Mouse (Mus musculus): ENCODE results near the gene Mcam. TPM values are rescaled to one million over a fixed set of nuclear protein-coding genes. Genes with fewer than 3 reads are reported as not detected.

Mcam gene
- polyA plus RNA-seq (2017; shearing (Covaris generic)) = 0.70 TPM

DNA sequence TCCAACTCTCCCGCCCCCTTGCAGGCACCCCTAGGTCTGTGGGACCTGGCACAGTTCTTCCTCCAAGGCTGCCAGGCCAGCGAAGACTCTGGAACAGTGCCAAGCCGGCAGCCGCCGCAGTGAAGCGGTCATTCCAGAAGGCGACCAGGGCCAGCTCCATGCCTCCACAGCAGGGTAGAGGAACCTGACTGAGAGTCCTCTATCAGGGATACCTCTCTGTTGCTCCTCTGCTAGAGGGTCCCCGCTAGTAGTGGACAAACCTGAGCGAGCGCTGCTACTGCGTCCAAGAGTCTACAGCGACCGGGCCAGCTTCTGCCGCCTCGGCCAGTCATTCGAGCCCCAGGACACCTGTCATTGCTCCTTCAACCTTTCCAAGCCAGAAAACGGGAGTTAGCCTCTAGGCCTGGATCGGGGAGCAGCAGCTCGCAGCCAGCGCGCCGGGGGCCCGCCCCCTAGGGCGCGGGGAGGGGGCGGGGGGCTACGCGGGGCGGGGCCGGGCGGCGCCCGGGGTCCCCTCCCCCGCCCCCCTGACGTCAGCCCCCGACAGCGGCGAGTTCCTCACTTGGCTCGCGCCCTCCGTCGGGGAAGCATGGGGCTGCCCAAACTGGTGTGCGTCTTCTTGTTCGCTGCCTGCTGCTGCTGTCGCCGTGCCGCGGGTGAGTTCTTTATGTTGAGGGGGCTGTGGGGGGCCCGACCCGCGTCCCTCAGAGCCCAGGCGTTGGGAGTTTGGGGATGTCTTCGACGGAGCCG is at the start of gene Mcam:
Mcam (plus strand) TSS at position 369 of the 750 bp plus-strand sequence.

DNA sequence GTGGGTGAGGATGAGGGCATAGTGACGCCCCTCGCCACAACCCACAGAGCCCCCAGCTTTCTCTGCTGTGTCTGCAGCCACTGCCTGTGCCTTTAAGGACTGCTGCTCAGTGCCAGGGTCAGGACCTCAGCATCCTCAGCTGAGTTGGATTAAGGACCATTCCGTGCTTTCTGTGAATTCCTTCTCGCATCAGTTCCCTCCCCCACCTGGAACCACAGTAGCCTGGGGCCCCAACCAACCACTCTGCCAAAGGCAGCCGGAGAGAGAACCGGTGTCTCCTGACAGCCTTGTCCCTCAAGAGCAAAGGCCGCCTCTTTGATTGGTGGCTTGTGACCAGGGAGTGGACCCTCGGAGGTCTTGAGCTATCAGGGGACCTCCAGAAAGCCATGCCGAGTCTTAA is 32.8 kb upstream of the Mcam start, which contains the start of gene Mfrp:
Mfrp (plus strand) TSS at position 240 of the 400 bp plus-strand sequence.

DNA sequence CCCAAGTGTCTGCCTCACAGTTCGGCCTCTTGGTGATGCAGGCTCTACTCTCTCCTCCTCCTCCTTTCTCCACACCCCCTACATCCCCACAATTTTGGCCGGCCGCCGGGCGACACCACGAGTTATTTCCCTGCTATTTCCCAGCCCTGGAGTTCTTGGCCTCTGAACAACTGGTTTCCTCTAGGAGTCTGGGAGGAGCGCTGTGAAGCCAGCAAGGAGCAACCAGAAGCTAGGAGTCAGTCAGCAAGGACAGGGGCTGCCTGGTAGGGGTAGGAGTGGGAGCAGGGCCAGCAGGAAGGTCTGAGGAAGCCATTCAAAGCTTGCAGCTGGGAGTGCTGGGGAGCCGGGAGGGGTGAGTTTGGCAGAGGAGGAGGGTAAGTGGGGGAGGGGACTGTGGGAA is 27.2 kb upstream of the Mcam start, which contains the start of gene C1qtnf5:
C1qtnf5 (plus strand) TSS at position 136 of the 400 bp plus-strand sequence.

GRCm38 (mm10) chr9:44113105-44113789 is 21.0 kb upstream of the Mcam start, which contains the start of the genes Gm49380 and Rnf26:
Gm49380 (minus strand) TSS chr9:44113500.
Rnf26 (minus strand) TSS chr9:44113517.

Other genes with a start within 250 kb of the Mcam start
- gene Thy1, start 91.1 kb upstream of the Mcam start, polyA plus RNA-seq (2017; shearing (Covaris generic)) = 60.0 TPM
- 25.7 TPM for gene Usp2, start 67.4 kb upstream of the Mcam start, polyA plus RNA-seq (2017; shearing (Covaris generic))
- not detected for gene Mfrp, start 32.7 kb upstream of the Mcam start, polyA plus RNA-seq (2017; shearing (Covaris generic))
- not detected for gene C1qtnf5, start 27.2 kb upstream of the Mcam start, polyA plus RNA-seq (2017; shearing (Covaris generic))
- not detected for gene Gm49380, start 21.0 kb upstream of the Mcam start, polyA plus RNA-seq (2017; shearing (Covaris generic))
- 20.6 TPM for gene Rnf26, start 21.0 kb upstream of the Mcam start, polyA plus RNA-seq (2017; shearing (Covaris generic))
- 46.8 TPM for gene Cbl, start 99.6 kb downstream of the Mcam start, polyA plus RNA-seq (2017; shearing (Covaris generic))
- gene Ccdc153, start 106.2 kb downstream of the Mcam start, polyA plus RNA-seq (2017; shearing (Covaris generic)) = not detected
- gene Pdzd3, start 117.0 kb downstream of the Mcam start, polyA plus RNA-seq (2017; shearing (Covaris generic)) = not detected
- 2.9 TPM for gene Nlrx1, start 134.1 kb downstream of the Mcam start, polyA plus RNA-seq (2017; shearing (Covaris generic))
- not detected for gene Abcg4, start 154.1 kb downstream of the Mcam start, polyA plus RNA-seq (2017; shearing (Covaris generic))
- gene Hinfp, start 171.2 kb downstream of the Mcam start, polyA plus RNA-seq (2017; shearing (Covaris generic)) = 49.0 TPM
- gene C2cd2l, start 185.8 kb downstream of the Mcam start, polyA plus RNA-seq (2017; shearing (Covaris generic)) = 19.9 TPM
- 6.6 TPM for gene Dpagt1, start 191.6 kb downstream of the Mcam start, polyA plus RNA-seq (2017; shearing (Covaris generic))
- 62.7 TPM for gene H2afx, start 200.2 kb downstream of the Mcam start, polyA plus RNA-seq (2017; shearing (Covaris generic))
- 20.3 TPM for gene Hmbs, start 209.8 kb downstream of the Mcam start, polyA plus RNA-seq (2017; shearing (Covaris generic))
- 73.9 TPM for gene Vps11, start 227.2 kb downstream of the Mcam start, polyA plus RNA-seq (2017; shearing (Covaris generic))
- 16.9 TPM for gene Hyou1, start 245.0 kb downstream of the Mcam start, polyA plus RNA-seq (2017; shearing (Covaris generic))

Data from naive thymus-derived CD4-positive, alpha-beta T cell, adult 5 months (primary cell).